Mouse (Mus musculus) skeletal muscle tissue, adult 2 months (tissue): ENCODE results near the gene D430019H16Rik.

Experiments
- DNase-seq: peaks from one replicate; pipeline ENCODE4 v3.0.0-alpha.2; 2012; ENCODE audit warnings: low read depth, low spot score

D430019H16Rik gene

DNA sequence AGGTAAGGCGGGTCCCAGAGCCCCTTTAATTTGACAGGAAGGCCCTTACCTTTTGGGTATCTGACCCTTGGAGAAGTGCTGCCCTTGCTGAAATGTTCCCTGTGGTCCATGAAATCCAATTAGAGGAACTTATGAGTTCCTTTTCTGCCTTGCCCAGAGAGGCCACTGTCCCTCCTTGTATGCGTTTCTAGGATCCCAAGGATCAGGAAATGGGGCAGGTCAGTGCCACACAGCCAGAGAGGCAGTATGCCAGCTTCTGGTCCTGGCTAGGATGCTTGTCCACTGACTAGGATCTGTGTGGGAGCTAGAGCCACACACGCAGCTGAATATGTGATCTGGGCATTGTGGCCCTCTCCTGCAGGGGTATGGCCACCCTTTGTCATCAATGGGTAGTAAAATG lies 36.6 kb downstream of the D430019H16Rik start:
- DNase-seq = no peak

DNA sequence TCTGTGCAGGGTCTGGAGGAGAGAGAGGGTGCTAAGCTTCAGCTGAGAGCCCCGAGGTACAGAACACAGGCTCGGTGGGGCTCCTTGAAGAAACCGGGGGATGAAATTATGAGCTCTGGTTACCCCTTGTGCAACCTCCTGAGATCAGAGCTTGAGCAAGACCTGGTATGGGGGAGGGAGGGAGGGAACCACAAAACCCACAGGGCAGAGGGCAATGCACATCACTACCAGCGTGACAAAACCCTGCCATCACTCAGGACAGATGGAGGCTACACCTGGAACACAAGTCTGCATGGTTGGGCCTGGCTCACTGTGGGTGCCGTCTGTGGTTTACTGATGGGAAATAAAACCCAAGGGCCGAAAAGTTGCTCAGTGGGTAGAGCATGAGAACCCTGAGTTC lies 37.1 kb downstream of the D430019H16Rik start:
- DNase-seq = no peak

DNA sequence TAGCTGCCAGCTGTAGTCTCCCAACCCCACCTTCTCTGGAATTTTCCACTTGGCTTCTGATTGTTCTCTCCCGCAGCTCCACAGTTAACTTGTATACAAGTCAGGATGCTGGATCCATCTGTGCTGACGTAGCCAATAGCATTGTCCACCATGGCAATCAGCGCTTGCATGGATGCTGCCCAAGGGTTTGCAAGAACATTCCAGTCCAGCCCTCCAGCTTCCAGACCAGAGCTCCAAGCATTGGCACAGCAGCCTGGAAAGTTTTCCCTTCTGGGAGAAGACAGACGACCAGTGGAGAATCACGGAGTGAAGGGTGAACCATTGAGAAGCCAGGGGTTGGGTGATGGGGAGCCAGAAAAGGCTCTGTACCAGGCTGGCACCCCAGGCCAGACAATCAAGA lies 41.1 kb downstream of the D430019H16Rik start:
- DNase-seq = no peak

DNA sequence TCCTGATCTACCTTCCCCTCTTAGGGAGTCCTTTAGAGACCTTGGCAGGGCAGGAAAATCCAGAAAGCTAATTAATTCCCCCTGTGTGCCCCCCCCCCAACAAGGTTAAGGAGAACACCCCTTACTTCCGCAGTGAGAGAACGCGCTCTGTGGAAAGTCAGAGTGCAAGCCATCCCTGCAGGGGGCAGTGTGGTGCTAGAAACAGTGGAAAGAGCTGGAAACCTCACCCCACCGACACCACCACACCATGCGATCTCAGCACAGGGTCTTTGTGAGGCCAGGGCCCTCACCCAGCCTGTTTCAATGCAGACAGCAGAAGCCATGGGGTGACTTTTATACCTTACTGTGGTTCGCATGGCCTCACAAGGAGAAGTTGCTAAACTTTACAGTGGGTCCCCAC lies 44.2 kb downstream of the D430019H16Rik start:
- no peak for DNase-seq

DNA sequence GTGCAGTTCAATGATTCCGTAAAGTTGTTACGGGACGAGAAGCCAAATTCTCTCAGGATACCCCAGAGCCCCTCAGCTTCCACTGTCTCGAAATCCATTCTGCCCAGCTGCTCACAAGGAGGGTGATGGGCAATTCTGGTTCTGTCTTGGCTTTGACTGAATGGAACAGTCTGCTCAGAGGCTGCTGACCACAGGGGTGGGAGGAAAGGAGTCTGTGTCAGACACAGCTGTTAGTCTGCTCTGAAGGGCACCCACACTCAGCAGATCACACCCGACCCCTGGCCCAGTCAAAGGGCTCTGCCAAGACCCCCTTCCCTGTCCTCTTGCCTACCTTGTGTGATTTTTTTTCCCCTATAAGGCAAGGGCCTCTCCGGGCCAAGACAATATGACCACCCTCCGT lies 44.8 kb downstream of the D430019H16Rik start:
- DNase-seq = no peak

DNA sequence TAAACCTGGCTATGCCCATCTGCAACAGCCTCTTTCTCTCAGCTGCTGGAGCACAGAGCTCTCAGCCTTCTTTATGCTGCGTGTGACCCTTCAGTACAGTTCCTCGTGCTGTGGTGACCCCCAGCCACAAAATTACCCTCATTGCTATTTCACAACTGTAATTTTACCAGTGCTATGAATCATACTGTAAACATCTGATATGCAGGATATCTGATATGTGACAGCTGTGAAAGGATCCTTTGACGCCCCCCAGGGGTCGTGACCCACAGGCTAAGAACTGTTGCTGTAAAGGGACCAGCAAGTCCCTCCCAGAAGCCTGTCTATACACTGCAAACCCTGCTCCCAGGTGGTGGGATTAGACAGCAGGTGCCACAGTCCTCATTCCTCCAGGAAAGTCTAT lies 45.2 kb downstream of the D430019H16Rik start:
- no peak for DNase-seq

DNA sequence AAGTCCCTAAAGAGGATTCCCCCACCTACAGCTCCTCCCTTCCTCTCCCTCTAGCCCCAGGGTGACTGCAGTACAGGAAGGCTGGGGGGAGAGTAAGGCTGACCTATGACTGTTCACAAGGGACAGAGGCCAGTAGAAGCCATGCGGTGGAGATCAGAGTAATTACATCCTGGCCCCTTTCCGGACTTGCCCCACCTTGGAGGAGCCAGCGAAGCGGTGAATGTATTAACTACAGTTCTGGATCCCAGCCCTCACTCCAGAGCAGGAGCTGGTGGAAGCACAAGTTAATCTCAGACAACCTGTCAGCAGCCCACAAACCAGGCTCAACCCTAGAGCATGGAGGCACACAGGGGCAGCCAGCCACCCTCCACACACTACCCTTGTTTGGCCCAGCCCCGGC lies 47.3 kb downstream of the D430019H16Rik start:
- DNase-seq = no peak

DNA sequence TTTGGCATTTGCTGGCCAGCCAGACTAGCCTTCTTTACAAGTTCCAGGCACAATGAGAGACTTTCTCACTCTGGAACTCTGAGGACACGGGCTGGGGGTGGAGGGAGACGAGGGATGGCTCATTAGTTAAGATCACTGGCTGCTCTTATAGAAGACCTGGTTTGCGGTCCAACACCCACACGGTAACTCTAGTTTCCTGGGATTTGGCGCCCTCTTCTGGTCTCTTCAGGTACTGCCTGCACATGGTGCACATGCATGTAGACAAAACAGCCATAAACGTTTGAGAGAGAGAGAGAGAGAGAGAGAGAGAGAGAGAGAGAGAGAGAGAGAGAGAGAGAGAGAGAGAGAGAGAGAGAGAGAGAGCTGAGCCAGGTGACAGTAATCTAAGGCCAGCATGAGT lies 51.1 kb downstream of the D430019H16Rik start:
- DNase-seq = no peak

DNA sequence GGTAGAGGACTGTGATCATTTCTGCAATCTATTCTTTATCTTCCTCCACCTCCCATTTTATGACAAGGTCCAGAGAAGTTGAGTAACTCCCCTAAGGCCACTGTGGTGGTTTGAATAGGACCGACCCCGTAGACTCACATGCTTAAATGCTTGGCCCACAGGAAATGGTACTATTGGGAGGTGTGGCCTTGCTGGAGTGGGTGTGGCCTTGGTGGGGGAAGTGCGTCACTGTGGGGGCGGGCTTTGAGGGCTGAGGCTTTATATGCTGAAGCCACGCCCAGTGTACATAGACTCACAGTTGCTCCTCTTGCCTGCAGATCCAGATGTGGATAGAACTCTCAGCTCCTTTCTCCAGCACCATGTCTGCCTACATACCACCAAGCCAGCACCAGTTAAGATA lies 57.5 kb downstream of the D430019H16Rik start:
- no peak for DNase-seq

DNA sequence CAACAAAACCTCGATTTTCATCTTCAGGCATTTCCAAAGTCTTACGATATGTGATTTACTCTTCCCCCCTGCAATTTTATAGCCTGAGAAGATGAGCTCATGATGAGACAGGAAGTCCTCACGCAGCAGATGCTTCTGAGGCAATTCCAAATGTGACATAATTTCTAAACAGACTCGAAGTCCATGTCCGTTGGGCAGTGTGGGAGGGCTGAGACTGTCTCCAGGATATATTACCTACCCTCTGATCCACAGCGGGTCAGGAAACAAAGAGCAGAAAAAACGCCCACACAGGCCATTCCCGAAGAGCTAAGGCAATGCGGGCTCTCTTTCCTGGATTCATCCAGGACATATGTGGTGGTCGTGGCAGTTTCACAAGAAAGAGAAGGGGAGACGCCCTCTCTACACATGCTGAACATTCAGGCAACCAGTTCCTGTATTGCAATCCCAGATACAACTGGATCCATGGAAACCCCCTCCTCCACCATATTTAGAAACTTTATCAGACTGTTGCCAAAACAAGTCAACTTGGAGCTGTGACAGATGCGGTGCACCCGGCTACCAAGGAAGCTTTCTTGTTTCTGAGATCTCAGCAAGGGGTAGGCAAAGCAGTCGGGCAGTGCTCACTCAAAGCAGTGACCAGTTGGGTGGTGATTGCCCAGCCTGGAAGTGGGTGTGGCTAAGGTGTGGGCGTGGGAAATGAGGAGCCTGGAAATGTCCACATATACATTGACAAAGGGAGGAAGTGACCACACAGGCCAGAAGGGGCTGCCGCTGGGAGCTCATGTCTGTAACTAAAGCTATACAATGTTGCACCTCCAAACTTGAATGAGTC lies 58.2 kb downstream of the D430019H16Rik start:
- no peak for DNase-seq

DNA sequence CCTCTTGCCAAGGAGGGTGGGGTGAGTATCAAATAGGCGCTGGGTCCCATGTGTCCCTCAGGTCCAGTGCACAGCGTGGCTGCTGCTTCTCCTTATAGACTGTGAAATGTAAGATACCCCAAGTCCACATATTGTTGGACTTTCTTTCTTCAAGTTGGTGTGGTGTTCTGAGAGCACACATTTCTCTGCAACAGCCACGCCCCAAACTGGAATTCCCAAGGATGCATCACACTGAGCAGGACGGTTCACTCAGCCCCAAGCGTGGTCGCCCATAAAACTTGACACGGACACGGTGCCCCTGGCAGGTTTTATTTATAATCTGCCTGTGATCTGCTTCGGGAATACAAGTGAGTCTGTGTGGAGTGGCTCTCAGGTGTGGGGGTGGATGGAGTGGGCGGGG lies 60.5 kb downstream of the D430019H16Rik start:
- no peak for DNase-seq

DNA sequence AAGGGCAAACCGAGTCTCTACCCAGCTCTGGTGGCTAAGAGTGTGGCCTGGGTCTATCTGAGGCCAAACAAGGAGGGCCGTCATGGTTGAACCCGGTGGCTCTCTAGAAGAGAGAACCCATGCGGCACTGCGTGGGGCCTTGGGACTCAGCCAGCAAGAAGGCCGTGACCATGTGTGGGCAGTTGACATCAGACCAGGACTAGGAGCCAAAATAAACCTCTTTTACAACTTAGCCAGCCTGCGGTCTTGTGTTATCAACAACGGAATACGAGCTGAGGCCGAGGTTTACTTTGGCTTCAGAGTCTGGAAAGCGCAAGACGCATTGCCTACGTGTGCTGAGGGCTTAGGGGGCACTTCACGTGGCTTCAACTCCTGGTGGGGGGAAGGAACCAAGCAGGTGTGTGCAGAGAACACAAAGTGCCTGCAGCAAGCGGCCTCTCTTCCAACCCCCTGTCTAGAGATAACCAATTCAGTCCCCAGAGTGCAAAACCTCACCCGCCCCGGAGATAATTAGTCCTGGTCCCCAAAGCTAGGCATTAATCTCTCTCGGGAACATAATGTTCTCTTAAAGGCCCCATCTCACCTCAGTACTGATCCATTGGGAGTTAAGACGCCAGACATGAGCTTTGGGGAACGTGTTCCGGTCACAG lies 63.5 kb downstream of the D430019H16Rik start:
- no peak for DNase-seq

DNA sequence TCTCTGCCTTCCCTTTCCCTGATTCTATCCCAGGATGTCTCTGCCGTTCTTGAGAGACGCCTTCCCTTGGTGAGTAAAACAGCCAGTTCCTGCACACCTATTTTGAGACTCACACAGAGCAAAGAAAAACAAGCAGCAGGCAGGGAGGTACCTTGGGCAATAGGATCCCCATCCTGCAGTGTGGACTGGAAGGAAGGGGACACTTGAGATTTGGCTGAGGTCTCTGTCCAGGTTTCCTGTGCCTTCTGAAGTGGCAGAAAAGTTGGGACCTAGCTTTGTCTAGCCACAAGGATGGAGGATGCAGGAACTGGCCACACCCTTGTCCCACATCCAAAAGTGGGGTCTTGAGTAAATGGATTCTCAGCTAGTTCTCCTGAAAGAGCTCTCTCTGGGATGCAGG lies 66.2 kb downstream of the D430019H16Rik start:
- DNase-seq = no peak

DNA sequence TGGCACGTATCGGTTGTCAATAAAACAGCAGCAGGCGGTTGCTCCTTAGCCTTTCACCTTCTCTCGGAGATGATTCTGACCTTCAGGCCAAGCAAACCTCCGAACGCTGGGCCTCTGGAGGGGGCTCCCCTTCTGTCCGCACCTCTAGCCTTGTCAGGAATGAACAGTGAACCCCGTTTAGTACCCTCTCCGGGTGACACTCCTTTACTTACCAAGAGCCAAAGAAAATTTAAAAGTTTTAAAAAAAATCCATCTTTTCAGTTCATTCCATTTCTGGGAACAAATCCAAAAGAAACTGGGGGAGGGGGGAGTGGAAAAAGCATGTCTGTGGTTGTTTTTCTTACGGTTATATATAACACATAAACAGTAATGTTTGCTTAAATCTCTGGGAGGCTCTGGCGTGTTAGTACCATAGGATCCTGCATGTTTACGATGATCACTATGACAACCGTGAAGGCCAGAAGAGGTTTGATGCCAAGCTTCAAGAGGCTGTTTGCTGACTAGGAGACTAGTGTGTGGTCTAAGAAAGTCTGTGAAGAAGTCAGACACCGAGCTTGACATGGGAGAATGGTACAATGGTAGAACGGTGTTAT lies 67.6 kb downstream of the D430019H16Rik start:
- no peak for DNase-seq

DNA sequence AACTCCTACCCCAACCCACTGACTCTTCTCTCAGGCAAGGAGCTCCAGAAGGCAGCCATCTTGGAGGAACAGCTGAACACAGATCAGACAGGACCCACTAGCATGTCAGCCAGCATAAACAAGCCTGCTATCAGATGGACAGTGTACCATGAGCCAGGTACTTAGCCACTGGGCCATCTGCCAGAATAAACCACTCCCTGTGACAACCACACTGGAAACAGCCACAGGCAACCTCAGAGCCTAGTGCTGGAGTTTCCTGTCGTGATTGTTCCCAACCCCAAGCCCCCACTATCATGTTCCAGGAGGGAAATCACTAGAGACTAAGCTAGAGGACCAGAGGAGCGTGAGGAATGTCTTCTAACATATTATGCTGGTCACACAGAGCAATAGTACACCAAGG lies 70.1 kb downstream of the D430019H16Rik start:
- no peak for DNase-seq

DNA sequence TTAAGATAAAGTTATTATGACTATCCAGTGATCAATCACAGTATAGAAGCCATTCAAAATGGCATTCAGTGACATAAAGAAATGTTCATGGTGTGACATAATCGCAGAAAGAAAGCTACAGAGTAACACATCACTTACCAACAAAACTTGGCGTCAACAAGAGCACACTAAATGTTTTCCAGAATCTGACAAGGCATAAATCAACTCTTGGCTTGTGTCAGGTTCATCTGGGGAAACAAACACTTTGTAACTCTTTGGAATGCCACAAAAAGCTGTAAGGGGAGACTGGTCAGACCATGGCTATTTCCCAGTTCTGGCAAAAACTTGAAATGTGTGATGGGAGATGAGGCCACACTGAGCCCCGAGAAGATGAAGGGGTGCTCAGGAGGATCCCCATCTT lies 72.5 kb downstream of the D430019H16Rik start:
- DNase-seq = no peak

DNA sequence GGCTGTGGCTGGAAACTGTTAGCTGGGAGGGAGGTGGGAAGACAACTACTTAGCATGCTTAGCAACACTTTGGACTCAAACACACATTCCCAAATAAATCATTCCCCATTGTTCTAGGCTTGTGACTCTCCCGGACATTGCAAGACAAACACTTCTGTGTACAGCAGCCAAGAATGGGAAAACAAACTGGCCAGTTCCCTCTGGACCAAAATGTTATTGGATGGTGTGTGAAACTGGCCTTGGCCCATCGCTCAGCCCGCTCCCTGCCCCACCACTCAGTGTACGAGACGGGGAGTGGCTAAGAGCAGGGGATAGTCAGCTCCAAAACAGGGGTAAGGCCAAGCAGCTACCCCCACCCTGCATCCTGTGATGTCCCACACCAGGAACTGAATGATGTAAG lies 73.2 kb downstream of the D430019H16Rik start:
- peak; percentile 71 for DNase-seq

DNA sequence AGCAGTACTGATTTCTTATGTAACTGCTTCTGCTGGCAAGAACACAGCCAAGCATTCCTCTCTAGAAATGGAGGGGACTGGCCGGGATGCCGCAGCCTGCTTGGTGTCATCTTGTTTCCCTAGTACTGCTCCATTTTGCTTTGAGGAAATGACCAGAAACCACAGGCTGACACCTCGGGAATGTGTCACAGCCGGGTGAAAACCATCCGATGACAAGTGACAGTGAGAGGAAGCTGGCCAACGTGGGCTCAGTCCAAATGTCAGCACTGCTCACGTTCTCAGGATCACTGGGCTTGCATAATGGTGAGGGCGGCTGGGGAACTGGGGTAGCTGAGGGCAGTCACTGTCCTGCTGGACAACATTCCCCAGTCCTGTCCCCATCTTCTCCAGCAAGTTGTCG lies 75.9 kb downstream of the D430019H16Rik start:
- DNase-seq = no peak

DNA sequence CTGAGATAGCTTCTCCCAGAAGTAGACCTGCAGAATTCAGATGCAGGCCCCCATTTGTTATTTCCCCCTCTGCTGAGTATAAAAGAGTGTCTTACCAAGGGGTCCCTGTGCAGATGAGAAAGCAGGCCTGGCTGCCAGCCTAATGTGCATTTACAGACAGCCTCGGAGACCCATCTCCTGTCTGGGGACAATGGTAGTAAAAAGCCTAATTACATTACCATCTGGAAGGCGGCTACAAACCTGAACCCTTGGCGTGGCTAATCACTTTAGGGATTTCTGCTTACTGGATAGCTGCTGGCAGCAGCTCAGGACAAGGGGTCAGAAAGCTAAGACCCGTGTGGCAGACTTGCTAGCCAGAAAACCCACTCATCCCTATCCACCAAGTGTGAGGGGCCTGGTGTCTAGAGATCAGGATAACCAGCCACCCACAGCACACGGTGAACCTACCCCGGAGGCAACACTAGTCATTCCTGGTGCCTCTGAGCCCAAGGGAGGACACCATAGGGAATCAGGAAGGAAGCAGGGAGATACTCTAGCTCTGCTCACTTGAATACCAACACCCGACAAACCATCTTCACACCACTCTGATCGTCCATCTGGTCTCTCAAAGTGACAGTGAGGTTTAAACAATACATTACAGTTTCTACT lies 78.2 kb downstream of the D430019H16Rik start:
- DNase-seq = no peak

DNA sequence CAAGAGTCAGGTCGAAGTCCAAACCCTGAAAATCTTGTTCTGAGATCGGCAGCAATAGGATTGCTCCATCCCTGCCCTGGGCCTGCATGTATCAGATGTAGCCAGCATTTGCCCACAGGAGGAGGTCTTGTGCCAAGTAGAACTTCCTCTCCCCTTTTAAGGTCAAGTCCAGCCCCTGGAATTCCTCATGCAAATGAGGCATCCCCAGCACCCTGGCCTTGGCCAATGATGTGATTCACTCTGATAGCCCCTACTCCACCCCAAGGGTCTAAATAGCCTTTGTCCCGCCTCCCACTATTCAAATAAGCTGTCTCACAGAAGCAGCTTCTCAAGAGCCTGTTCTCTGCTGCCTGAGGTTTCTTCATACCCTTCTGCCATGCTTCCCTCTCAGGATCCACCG lies 81.2 kb downstream of the D430019H16Rik start:
- DNase-seq = no peak

DNA sequence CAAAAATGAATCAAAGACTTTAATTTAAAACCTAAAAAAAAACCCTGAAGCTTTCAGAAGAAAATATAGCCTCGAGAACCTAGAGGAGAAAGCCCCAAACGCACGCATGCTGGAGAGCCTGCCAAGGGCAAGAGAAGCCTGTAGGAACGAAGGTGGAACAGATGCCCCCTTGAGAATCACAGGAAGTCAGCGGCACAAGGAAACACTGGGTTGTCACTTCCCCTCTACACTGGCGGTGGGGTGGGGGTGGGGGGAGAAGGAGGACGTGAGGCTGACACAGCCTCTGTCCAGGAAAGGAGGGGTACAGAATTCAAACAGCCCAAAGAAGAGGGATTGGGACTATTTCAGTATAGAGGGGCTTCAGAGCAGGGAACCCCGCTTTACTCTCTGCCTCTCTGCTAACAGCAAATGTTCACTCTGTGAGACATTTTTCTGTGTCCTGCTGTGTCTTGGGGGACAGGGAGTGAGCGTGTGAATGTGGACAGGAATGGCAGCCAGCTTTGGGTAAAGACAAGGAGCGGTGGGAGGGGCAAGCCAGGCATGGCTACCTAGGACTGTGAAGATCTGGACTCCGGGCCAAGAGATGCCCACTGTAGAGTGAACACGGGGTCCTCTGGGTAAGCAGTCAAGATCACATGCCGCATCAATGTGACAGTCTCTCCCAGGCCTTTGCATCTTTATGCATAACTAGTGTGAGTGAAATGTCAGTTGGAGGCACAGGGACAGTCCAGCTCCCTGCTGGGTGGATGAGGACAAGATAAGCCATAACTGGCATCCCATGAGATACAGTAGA lies 82.5 kb downstream of the D430019H16Rik start:
- no peak for DNase-seq

DNA sequence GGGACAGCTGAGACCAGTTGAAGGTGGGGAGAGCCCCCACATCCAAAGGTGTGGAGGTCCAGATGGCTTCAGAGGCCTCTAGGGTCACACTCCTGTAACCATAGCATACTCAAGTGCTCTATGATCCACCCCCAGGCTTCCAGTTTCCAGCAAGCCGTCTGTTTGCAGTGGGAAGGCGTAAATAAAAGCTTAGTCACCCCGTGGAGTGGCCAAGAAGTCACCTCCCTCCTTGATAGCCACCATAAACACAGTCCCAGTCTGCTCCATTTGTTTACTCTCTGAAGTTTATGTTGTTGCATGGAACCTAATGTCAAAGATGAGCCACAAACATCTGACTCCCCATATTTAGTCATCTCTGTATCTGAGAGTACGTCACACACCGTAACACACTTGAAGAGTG lies 83.5 kb downstream of the D430019H16Rik start:
- no peak for DNase-seq
